ENCODE assay signal across 15 mouse cellular contexts in genomic region chr13:43196000-43196399, GRCm38 (mm10). TPM values are rescaled to one million over a fixed set of nuclear protein-coding genes. Genes with fewer than 3 reads are reported as not detected.
DNase-seq lines count a peak whose midpoint lies in the region; ATAC-seq and TF ChIP-seq lines count a peak whose summit lies in the region.
"Had no signal": no experiment of that assay in that cellular context is flagged by ENCODE, and none has a peak within 500 bp of the region (broad histone marks: within the 10 kb centered on the region; RNA-seq: fewer than 3 reads in every experiment).

No protein-coding gene starts in this region.

- no peaks in the 10 kb centered on the region for H3K9me3 ChIP-seq in forebrain, postnatal 0 days (ENCODE audit: low read length)
- H3K9me3 ChIP-seq in forebrain, embryonic 12.5 days, result no peaks in the 10 kb centered on the region
- H3K9me3 ChIP-seq in heart, embryonic 11.5 days (replicated peaks; ENCODE audit: control insufficient read depth, low read length), result no peaks in the 10 kb centered on the region
- H3K9me3 ChIP-seq in hindbrain, embryonic 14.5 days (ENCODE audit: control insufficient read depth, low read length), result no peaks in the 10 kb centered on the region
- H3K9me3 ChIP-seq: neural tube, embryonic 15.5 days had no signal

- no peak overlapping the region for H3K4me2 ChIP-seq in forebrain, postnatal 0 days (ENCODE audit: low read depth)
- no peak overlapping the region for H3K4me2 ChIP-seq in forebrain, embryonic 12.5 days
- no peak overlapping the region for H3K4me2 ChIP-seq in heart, embryonic 11.5 days
- H3K4me2 ChIP-seq in hindbrain, embryonic 14.5 days (replicated peaks), result no peak overlapping the region
- H3K4me2 ChIP-seq: midbrain, embryonic 11.5 days; neural tube, embryonic 15.5 days had no signal

- no peak for TF ChIP-seq POLR2A in lung, adult 2 months (IDR thresholded peaks at IDR 0.05; ENCODE audit: borderline replicate concordance, extremely low read depth, low read depth, low read length)

- H3K27ac ChIP-seq in forebrain, postnatal 0 days (ENCODE audit: low read depth, low read length), result no peak overlapping the region
- no peak overlapping the region for H3K27ac ChIP-seq in forebrain, embryonic 12.5 days
- H3K27ac ChIP-seq in heart, embryonic 11.5 days (ENCODE audit: low read depth, low read length), result peak overlapping the region; percentile 65; the same call in 1 of the 2 replicates
- no peak overlapping the region for H3K27ac ChIP-seq in hindbrain, embryonic 14.5 days
- H3K27ac ChIP-seq: neural tube, embryonic 15.5 days had no signal

- peaks cover 4% of the 10 kb centered on the region for H3K36me3 ChIP-seq in forebrain, postnatal 0 days (ENCODE audit: insufficient read depth)
- H3K36me3 ChIP-seq in forebrain, embryonic 12.5 days (replicated peaks), result no peaks in the 10 kb centered on the region
- H3K36me3 ChIP-seq in heart, embryonic 11.5 days (ENCODE audit: control insufficient read depth, insufficient read depth, low read length), result no peaks in the 10 kb centered on the region; the same call in 1 of the 2 replicates
- no peaks in the 10 kb centered on the region; the same call in 1 of the 2 replicates for H3K36me3 ChIP-seq in hindbrain, embryonic 14.5 days (replicated peaks; ENCODE audit: control insufficient read depth, insufficient read depth)

- no peaks in the 10 kb centered on the region for H3K27me3 ChIP-seq in forebrain, postnatal 0 days (ENCODE audit: insufficient read depth, low read length)
- no peaks in the 10 kb centered on the region; the same call in 1 of the 2 replicates for H3K27me3 ChIP-seq in forebrain, embryonic 12.5 days
- H3K27me3 ChIP-seq in heart, embryonic 11.5 days (ENCODE audit: control insufficient read depth, insufficient read depth, low read length), result peaks cover 3% of the 10 kb centered on the region; the same call in 1 of the 2 replicates
- no peaks in the 10 kb centered on the region for H3K27me3 ChIP-seq in hindbrain, embryonic 14.5 days (ENCODE audit: control insufficient read depth, insufficient read depth, low read length)
- H3K27me3 ChIP-seq: neural tube, embryonic 15.5 days had no signal

- DNase-seq in forebrain, postnatal 0 days, result no peak
- DNase-seq in lung, adult 2 months, result no peak
- DNase-seq in lung, postnatal 25 days (ENCODE audit: low spot score), result no peak
- DNase-seq in lung, postnatal 36 days, result peak; percentile 53
- DNase-seq in hindbrain, embryonic 14.5 days (ENCODE audit: low spot score), result no peak
- no peak for DNase-seq in gastrocnemius, adult 8-10 months (ENCODE audit: low spot score in 2 of 2)
- DNase-seq: gastrocnemius, postnatal 36 days; kidney, postnatal 14 days; spleen, adult 18-20 months; thymus, postnatal 14 days had no signal

- ATAC-seq in forebrain, postnatal 0 days, result no peak
- ATAC-seq in forebrain, embryonic 12.5 days (ENCODE audit: low FRiP score), result no peak
- ATAC-seq in heart, embryonic 11.5 days (replicated peaks; ENCODE audit: insufficient number of reproducible peaks, low FRiP score, low TSS enrichment), result peak; percentile 64
- no peak for ATAC-seq in hindbrain, embryonic 14.5 days (ENCODE audit: low FRiP score)
- ATAC-seq: CD4-positive, CD25-positive, alpha-beta regulatory T cell, adult 4 months had no signal

- peak; percentile 36 for TF ChIP-seq CTCF in forebrain, postnatal 0 days (IDR thresholded peaks at IDR 0.05; ENCODE audit: low read depth)
- TF ChIP-seq CTCF in lung, adult 2 months (IDR thresholded peaks at IDR 0.05; ENCODE audit: insufficient read depth, low read length), result peak; percentile 50

- H3K4me1 ChIP-seq in forebrain, postnatal 0 days (ENCODE audit: insufficient read depth), result no peaks in the 10 kb centered on the region
- peaks cover 8% of the 10 kb centered on the region for H3K4me1 ChIP-seq in forebrain, embryonic 12.5 days
- H3K4me1 ChIP-seq in lung, adult 2 months (ENCODE audit: control insufficient read depth, insufficient read depth, low read length), result peaks cover 26% of the 10 kb centered on the region
- peaks cover 49% of the 10 kb centered on the region for H3K4me1 ChIP-seq in heart, embryonic 11.5 days (ENCODE audit: control insufficient read depth, insufficient read depth, low read length)
- no peaks in the 10 kb centered on the region for H3K4me1 ChIP-seq in hindbrain, embryonic 14.5 days (replicated peaks; ENCODE audit: control insufficient read depth, insufficient read depth, low read length)

- no peak overlapping the region for H3K4me3 ChIP-seq in forebrain, postnatal 0 days (ENCODE audit: low read depth, low read length)
- no peak overlapping the region for H3K4me3 ChIP-seq in forebrain, embryonic 12.5 days (replicated peaks)
- no peak overlapping the region for H3K4me3 ChIP-seq in lung, adult 2 months (replicated peaks; ENCODE audit: extremely low read depth, low read depth, low read length)
- no peak overlapping the region for H3K4me3 ChIP-seq in heart, embryonic 11.5 days (ENCODE audit: low read depth, low read length)
- no peak overlapping the region for H3K4me3 ChIP-seq in hindbrain, embryonic 14.5 days (replicated peaks; ENCODE audit: low read length)
- H3K4me3 ChIP-seq: neural tube, embryonic 15.5 days had no signal

- 57% methylated on average over 7 of the region's 7 CpGs for WGBS in forebrain, postnatal 0 days
- WGBS in forebrain, embryonic 12.5 days, result 78% methylated on average over 7 of the region's 7 CpGs
- WGBS in lung, adult 2 months, result 14% methylated on average over 7 of the region's 7 CpGs
- 8% methylated on average over 7 of the region's 7 CpGs for WGBS in heart, embryonic 11.5 days (ENCODE audit: insufficient replicate concordance)
- WGBS in hindbrain, embryonic 14.5 days, result 71% methylated on average over 7 of the region's 7 CpGs

- no peak overlapping the region for H3K9ac ChIP-seq in forebrain, postnatal 0 days
- H3K9ac ChIP-seq in forebrain, embryonic 12.5 days, result no peak overlapping the region
- H3K9ac ChIP-seq in heart, embryonic 11.5 days (ENCODE audit: low read depth, low read length), result no peak overlapping the region
- H3K9ac ChIP-seq in hindbrain, embryonic 14.5 days, result no peak overlapping the region
- H3K9ac ChIP-seq: neural tube, embryonic 15.5 days had no signal

RNA-seq across cellular contexts. Expression of gene Tbc1d7, which starts 24.7 kb away (rescaled TPM):
- 40.0 and 41.6 TPM in 2 replicates for total RNA-seq in forebrain, postnatal 0 days (2014; rRNA removed)
- polyA plus RNA-seq in forebrain, postnatal 0 days (2015; fragmentation: Nextera tagmentation; extraction: Ambion mirVana), result 69.0 and 84.8 TPM in 2 replicates
- polyA plus RNA-seq in forebrain, embryonic 12.5 days (2016; fragmentation: Nextera tagmentation; extraction: Ambion mirVana), result 74.0 and 75.4 TPM in 2 replicates
- polyA plus RNA-seq in lung, adult 2 months (2012; rRNA removed), result 8.1 and 16.5 TPM in 2 replicates
- polyA plus RNA-seq in heart, embryonic 11.5 days (2014; fragmentation: Nextera tagmentation; extraction: Ambion mirVana), result 51.1 and 54.2 TPM in 2 replicates
- 82.5 and 91.4 TPM in 2 replicates for polyA plus RNA-seq in hindbrain, embryonic 14.5 days (2014; fragmentation: Nextera tagmentation; extraction: Ambion mirVana)
- 10 to 100 TPM; 22.8 to 26.1 (median 25.0) TPM for total RNA-seq in gastrocnemius, adult 8-10 months (2022)
